Mouse (Mus musculus) bone marrow macrophage, adult 2 months (primary cell): ENCODE results near the gene Spata31d1b. TPM values are rescaled to one million over a fixed set of nuclear protein-coding genes. Genes with fewer than 3 reads are reported as not detected.

Experiments used
- H3K27ac ChIP-seq: 2 replicates; pipeline ENCODE4 v1.5.1; 2012; ENCODE audit warnings: low read depth, low read length; ENCODE audit not compliant: insufficient read depth
- H3K4me1 ChIP-seq: 2 replicates; pipeline ENCODE4 v1.6.1; 2012; ENCODE audit warnings: low read length; ENCODE audit not compliant: control insufficient read depth, insufficient read depth
- H3K4me3 ChIP-seq: 2 replicates; pipeline ENCODE4 v1.5.1; 2012; ENCODE audit warnings: mild to moderate bottlenecking, low read length, moderate library complexity; ENCODE audit not compliant: insufficient read depth
- CTCF ChIP-seq: IDR thresholded peaks from 2 replicates; pipeline ENCODE4 v1.5.1; 2012; ENCODE audit warnings: low read depth, mild to moderate bottlenecking, low read length, moderate library complexity
- POLR2A ChIP-seq: IDR thresholded peaks from 2 replicates; pipeline ENCODE4 v1.6.1; 2012; ENCODE audit warnings: mild to moderate bottlenecking, low read depth, low read length, borderline replicate concordance
- polyA plus RNA-seq: library from polyadenylated mRNA; stranded (reverse); fragments of >200 nt; gene quantifications from 2 replicates; pipeline ENCODE4 v1.2.4, GENCODE M21; 2012; ENCODE audit not compliant: missing spikeins, insufficient read depth, insufficient read length

Gene Spata31d1b
- polyA plus RNA-seq, 1 experiment: not detected

GRCm38 (mm10) chr13:59741697-59742096, 29.6 kb downstream of the Spata31d1b start:
- Histone ChIP-seq H3K27ac (no peak overlapping the region), H3K4me1 (peaks cover 2% of the 10 kb centered on the region)
- TF ChIP-seq POLR2A (no peak), CTCF (no peak)

GRCm38 (mm10) chr13:59745462-59745861, 33.4 kb downstream of the Spata31d1b start:
- Histone ChIP-seq H3K4me1 (peaks cover 2% of the 10 kb centered on the region), H3K27ac (no peak overlapping the region), H3K4me3 (no peak overlapping the region)
- TF ChIP-seq POLR2A: no peak
- TF ChIP-seq CTCF: no peak

More at GRCm38 (mm10) chr13:59741697-59742096, 29.6 kb downstream of the Spata31d1b start:
- H3K4me3 ChIP-seq: no peak overlapping the region

DNA sequence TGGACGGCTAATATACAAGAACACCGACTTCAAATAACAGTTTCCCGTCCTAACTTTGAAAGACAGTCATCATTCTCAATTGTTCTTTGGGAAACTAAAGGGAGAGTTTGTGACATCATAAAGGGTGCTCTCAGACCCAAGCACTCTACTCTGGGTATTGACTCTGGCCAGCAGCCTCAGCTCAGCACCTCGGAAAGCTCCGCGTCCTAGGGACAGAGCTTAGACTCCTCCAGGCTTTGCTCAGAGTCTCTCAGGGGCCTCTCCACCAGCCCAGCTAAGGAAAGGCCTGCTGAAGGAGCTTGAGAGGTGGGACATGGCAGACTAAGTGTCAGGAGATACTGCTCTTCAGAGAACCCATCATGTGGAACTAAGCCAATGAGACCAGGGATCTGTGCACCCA, 34.1 kb downstream of the Spata31d1b start:
- H3K4me3 ChIP-seq: no peak overlapping the region
- no peak for TF ChIP-seq POLR2A
- no peak for TF ChIP-seq CTCF
- no peak overlapping the region for H3K27ac ChIP-seq
- peaks cover 2% of the 10 kb centered on the region for H3K4me1 ChIP-seq

- Histone ChIP-seq H3K27ac (no peak within 1 kb of the TSS), H3K4me1 (no peaks in the 10 kb centered on the region), H3K4me3 (no peak within 1 kb of the TSS)
- TF ChIP-seq CTCF (no peak), POLR2A (no peak)
Measured at GRCm38 (mm10) chr13:59746711-59747110, 34.6 kb downstream of the Spata31d1b start, which contains the start of gene 1700014D04Rik. Gene 1700014D04Rik (minus strand): TSS chr13:59746752.

DNA sequence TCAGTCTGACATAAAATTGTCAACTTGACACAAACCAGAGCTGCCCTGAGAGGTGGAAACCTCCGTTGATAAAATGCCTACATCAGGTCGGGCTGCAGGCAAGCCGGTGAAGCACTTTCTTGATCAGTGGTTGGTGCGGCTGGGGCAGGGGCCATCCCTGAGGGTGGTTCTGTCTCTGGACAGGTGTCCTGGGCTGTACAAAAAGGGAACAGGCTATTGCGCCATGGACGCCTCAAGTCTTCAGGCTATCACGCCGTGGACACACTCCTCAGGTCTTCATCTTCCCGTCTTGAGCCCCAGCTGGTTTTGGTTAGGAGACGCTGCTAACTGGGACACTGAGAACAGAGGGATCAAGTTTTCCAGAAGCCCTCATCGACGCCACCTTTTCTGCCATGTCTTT, 38.2 kb downstream of the Spata31d1b start:
- Histone ChIP-seq H3K4me1 (no peaks in the 10 kb centered on the region), H3K4me3 (no peak overlapping the region)
- TF ChIP-seq POLR2A (no peak), CTCF (no peak)

DNA sequence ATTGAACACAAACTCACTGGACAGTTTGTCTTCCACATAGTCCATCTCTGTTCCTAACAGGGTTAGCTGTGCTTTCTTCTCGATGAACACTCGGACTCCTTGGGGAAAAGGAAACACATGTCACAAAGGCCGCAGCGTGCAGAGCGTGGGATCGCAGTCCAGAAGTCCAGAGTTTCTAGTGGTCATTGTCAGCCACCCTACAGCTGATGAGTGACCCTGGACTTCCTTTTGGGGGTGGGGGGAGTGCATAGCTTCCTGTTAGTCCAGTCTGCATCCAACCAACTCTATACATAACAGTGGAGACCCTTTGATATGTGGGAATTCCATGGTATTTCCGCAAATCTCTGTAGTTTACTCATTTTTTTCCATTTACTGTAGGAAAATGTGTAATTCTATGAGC, 44.8 kb downstream of the Spata31d1b start:
- Histone ChIP-seq H3K4me1 (peaks cover 18% of the 10 kb centered on the region), H3K4me3 (no peak overlapping the region), H3K27ac (no peak overlapping the region)
- TF ChIP-seq POLR2A: no peak
- no peak for TF ChIP-seq CTCF

More for the DNA sequence above, 38.2 kb downstream of the Spata31d1b start:
- no peak overlapping the region for H3K27ac ChIP-seq

DNA sequence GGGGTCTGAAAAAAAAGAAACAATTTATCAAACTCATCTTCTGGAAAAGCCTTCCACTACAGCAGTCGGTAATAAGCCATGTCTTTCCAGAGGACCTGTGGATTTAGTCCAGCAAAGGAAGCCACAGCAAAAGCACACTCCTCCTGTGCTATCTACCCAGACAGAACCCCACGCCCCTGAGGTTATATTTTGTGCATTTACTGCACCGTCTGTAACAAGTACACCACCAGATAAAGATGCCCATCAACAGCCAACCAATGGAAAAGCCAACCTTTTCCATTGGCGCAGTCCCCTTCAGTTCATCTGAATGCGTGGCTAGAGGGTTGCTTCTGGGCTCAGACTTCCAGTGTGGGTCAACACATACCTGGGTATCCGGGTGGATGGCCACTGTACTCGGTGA, 50.7 kb downstream of the Spata31d1b start:
- no peak overlapping the region for H3K4me3 ChIP-seq
- peaks cover 30% of the 10 kb centered on the region for H3K4me1 ChIP-seq
- no peak overlapping the region for H3K27ac ChIP-seq

GRCm38 (mm10) chr13:59766786-59767515, 54.9 kb downstream of the Spata31d1b start:
- TF ChIP-seq CTCF (no peak), POLR2A (no peak)
- H3K4me3 ChIP-seq: no peak overlapping the region
- no peak overlapping the region for H3K27ac ChIP-seq
- H3K4me1 ChIP-seq: peaks cover 27% of the 10 kb centered on the region

More for the DNA sequence above, 50.7 kb downstream of the Spata31d1b start:
- TF ChIP-seq POLR2A (no peak), CTCF (no peak)

GRCm38 (mm10) chr13:59768531-59768930, 56.4 kb downstream of the Spata31d1b start:
- TF ChIP-seq POLR2A: no peak
- TF ChIP-seq CTCF: no peak
- Histone ChIP-seq H3K4me1 (peaks cover 35% of the 10 kb centered on the region), H3K27ac (no peak overlapping the region), H3K4me3 (peak overlapping the region; percentile 83)

Other genes starting within 250 kb of the Spata31d1b start
- 39.7 and 50.6 TPM in 2 replicates for gene Agtpbp1, start 127.1 kb upstream of the Spata31d1b start, polyA plus RNA-seq
- gene Naa35, start 127.0 kb upstream of the Spata31d1b start, polyA plus RNA-seq: 46.6 and 65.6 TPM in 2 replicates
- gene Golm1, start 36.5 kb upstream of the Spata31d1b start, polyA plus RNA-seq: 7.6 and 8.1 TPM in 2 replicates
- gene 4921517D22Rik, start 18.2 kb upstream of the Spata31d1b start, polyA plus RNA-seq: not detected in 2 replicates
- gene Spata31d1a, start 2.0 kb upstream of the Spata31d1b start, polyA plus RNA-seq: not detected in 2 replicates
- gene Spata31d1d, start 19.5 kb downstream of the Spata31d1b start, polyA plus RNA-seq: not detected in 2 replicates
- gene 1700014D04Rik, start 34.5 kb downstream of the Spata31d1b start, polyA plus RNA-seq: not detected in 2 replicates
- 29.2 and 32.6 TPM in 2 replicates for gene Isca1, start 57.5 kb downstream of the Spata31d1b start, polyA plus RNA-seq
- gene Gm49354, start 70.0 kb downstream of the Spata31d1b start, polyA plus RNA-seq: not detected in 2 replicates
- 142 and 148 TPM in 2 replicates for gene Tut7, start 110.9 kb downstream of the Spata31d1b start, polyA plus RNA-seq